ENCODE assay signal across 8 mouse cellular contexts in genomic region chr8:120179027-120179431, GRCm38 (mm10). TPM values are rescaled to one million over a fixed set of nuclear protein-coding genes. Genes with fewer than 3 reads are reported as not detected.
A peak's percentile ranks its signal among the peaks of the same experiment; 100 is the strongest.
DNase-seq lines count a peak whose midpoint lies in the region; ATAC-seq lines count a peak whose summit lies in the region.

No protein-coding gene starts in this region.

- H3K36me3 ChIP-seq in hindbrain, embryonic 12.5 days: no peaks in the 10 kb centered on the region

- H3K27me3 ChIP-seq in hindbrain, embryonic 12.5 days: peaks cover 22% of the 10 kb centered on the region

- H3K9ac ChIP-seq in hindbrain, embryonic 12.5 days: no peak overlapping the region

- no peak overlapping the region for H3K4me3 ChIP-seq in hindbrain, embryonic 12.5 days

- WGBS in hindbrain, embryonic 12.5 days: under 1% methylated on average over 10 of the region's 10 CpGs

- H3K9me3 ChIP-seq in hindbrain, embryonic 12.5 days (replicated peaks): no peaks in the 10 kb centered on the region

- DNase-seq in NIH3T3 (ENCODE audit: low read depth): peak; percentile 93
- peak; percentile 88 for DNase-seq in cerebellum, adult 9-11 months
- DNase-seq in frontal cortex, postnatal 10 days (ENCODE audit: low spot score in 2 of 2): peak; percentile 65 to 89
- DNase-seq in layer of hippocampus, postnatal 10 days (ENCODE audit: low spot score in 2 of 2): peak; percentile 98
- peak; percentile 95 for DNase-seq in lung, postnatal 10 days
- DNase-seq in ovary, postnatal 36 days (ENCODE audit: low spot score): peak; percentile 87
- peak; percentile 87 for DNase-seq in thymus, postnatal 14 days

- H3K4me2 ChIP-seq in hindbrain, embryonic 12.5 days (replicated peaks): peak overlapping the region; percentile 40

- peak overlapping the region; percentile 56; the same call in 1 of the 2 replicates for H3K27ac ChIP-seq in hindbrain, embryonic 12.5 days

- peak; percentile 51 for ATAC-seq in hindbrain, embryonic 12.5 days (ENCODE audit: low FRiP score)

- H3K4me1 ChIP-seq in hindbrain, embryonic 12.5 days: peaks cover 44% of the 10 kb centered on the region

RNA-seq across cellular contexts. Expression of gene Fam92b, which starts 1.8 kb away (rescaled TPM):
- 1.6 and 3.0 TPM in 2 replicates for polyA plus RNA-seq in hindbrain, embryonic 12.5 days (2016; fragmentation: Nextera tagmentation; extraction: Ambion mirVana)
- total RNA-seq in layer of hippocampus, postnatal 10 days (2021): not detected

RNA-seq across cellular contexts. Expression of gene Gse1, which starts 49.2 kb away (rescaled TPM):
- 22.4 and 24.0 TPM in 2 replicates for polyA plus RNA-seq in hindbrain, embryonic 12.5 days (2016; fragmentation: Nextera tagmentation; extraction: Ambion mirVana)
- 10 to 100 TPM; 65.0 to 79.3 TPM for total RNA-seq in layer of hippocampus, postnatal 10 days (2021)
